Mouse (Mus musculus) liver, embryonic 13.5 days (tissue): ENCODE results near the gene Spen. TPM values are rescaled to one million over a fixed set of nuclear protein-coding genes. Genes with fewer than 3 reads are reported as not detected.

ENCODE experiments used
- ATAC-seq: fragments of 200-750 bp; cut with Nextera tagmentation; 2 replicates; pipeline ENCODE4 v1.8.0; 2017; ENCODE audit warnings: low read depth, mild to moderate bottlenecking, moderate number of reproducible peaks, moderate library complexity
- DNase-seq: peaks from one replicate; pipeline ENCODE4 v3.0.0; 2022
- H3K27ac ChIP-seq: fragments of 300-500 bp; sonication (generic); 2 replicates; pipeline ENCODE4 v1.5.1; 2015; ENCODE audit warnings: moderate library complexity, mild to moderate bottlenecking, inconsistent platforms
- H3K27me3 ChIP-seq: fragments of 300-500 bp; sonication (generic); 2 replicates; pipeline ENCODE4 v1.6.1; 2015; ENCODE audit warnings: mild to moderate bottlenecking, inconsistent platforms
- H3K36me3 ChIP-seq: fragments of 300-500 bp; sonication (generic); 2 replicates; pipeline ENCODE4 v1.6.1; 2015; ENCODE audit warnings: mild to moderate bottlenecking, inconsistent platforms
- H3K4me1 ChIP-seq: fragments of 300-500 bp; sonication (generic); replicated peaks from 2 replicates; pipeline ENCODE4 v1.6.1; 2015; ENCODE audit warnings: inconsistent platforms
- H3K4me2 ChIP-seq: fragments of 300-500 bp; sonication (generic); 2 replicates; pipeline ENCODE4 v1.6.1; 2015; ENCODE audit warnings: inconsistent platforms, mild to moderate bottlenecking, moderate library complexity
- H3K4me3 ChIP-seq: fragments of 300-500 bp; sonication (generic); replicated peaks from 2 replicates; pipeline ENCODE4 v1.5.1; 2015; ENCODE audit warnings: mild to moderate bottlenecking, inconsistent platforms
- H3K9ac ChIP-seq: fragments of 300-500 bp; sonication (generic); 2 replicates; pipeline ENCODE4 v1.6.1; 2015; ENCODE audit warnings: mild to moderate bottlenecking, inconsistent platforms
- H3K9me3 ChIP-seq: fragments of 300-500 bp; sonication (generic); replicated peaks from 2 replicates; pipeline ENCODE4 v1.6.1; 2016; ENCODE audit warnings: inconsistent platforms
- WGBS: fragments of 180-500 bp; shearing (Covaris S2); methylation state at CpG from one replicate; pipeline ENCODE4 v1.1.7; 2015; ENCODE audit not compliant: insufficient replicate concordance; 5-methylcytosine and 5-hydroxymethylcytosine counted together
- polyA plus RNA-seq: library from polyadenylated mRNA; unstranded; fragments of >200 nt; fragmentation: Nextera tagmentation; extraction: Ambion mirVana; gene quantifications from 2 replicates; pipeline ENCODE4 v1.2.1, GENCODE M21; 2015

The Spen gene
- polyA plus RNA-seq, 1 experiment from 2014 or later, result 4.2 TPM

DNA sequence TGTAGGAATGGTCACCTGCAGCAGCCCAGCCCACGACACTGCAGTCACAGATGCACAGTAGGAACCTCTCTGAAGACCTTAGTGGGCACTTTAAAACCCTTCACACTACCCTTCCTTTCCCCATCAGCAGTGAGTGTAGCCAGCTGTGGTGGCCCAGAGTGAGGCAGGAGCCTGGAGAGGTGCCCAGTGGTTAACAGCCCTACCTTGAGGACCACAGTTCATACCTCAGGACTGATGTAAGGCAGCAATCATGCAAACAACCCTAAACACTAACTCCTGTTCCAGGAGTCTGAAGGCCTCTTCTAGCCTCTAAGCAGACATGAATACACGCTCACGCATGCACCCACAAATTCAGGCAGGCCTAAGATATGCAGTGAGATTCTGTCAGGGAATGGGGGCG, 33.9 kb downstream of the Spen start:
- Histone ChIP-seq H3K9me3 (no peaks in the 10 kb centered on the region), H3K4me1 (peaks cover 30% of the 10 kb centered on the region), H3K27ac (no peak overlapping the region), H3K9ac (no peak overlapping the region), H3K27me3 (no peaks in the 10 kb centered on the region), H3K4me3 (no peak overlapping the region), H3K4me2 (no peak overlapping the region), H3K36me3 (peaks cover 6% of the 10 kb centered on the region; the same call in 1 of the 2 replicates)
- DNase-seq (no peak), ATAC-seq (no peak)
- WGBS, result 84% methylated on average over 4 of the region's 4 CpGs

DNA sequence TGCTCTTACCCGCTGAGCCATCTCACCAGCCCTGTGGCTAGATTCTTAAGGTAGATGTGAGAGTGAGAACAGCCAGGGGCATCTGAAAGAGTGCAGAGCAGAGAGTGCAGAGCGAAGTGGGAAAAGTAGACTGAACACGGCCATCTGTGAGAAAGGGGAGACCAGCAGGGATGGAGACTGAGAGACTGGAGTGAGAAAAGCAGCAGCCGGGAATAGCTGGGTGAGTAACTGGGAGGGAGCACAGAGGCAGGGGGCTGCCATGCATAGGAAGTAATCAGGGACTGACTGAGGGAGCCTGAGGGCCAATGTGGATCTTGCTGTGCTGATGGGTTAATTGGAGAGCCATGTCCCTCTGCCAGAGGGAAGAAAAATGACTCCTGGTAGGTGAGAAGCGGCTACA, 35.7 kb downstream of the Spen start:
- no peak overlapping the region for H3K4me2 ChIP-seq
- peaks cover 30% of the 10 kb centered on the region for H3K4me1 ChIP-seq
- DNase-seq (no peak), ATAC-seq (no peak)
- H3K4me3 ChIP-seq, result no peak overlapping the region
- H3K36me3 ChIP-seq, result peaks cover 6% of the 10 kb centered on the region; the same call in 1 of the 2 replicates
- no peaks in the 10 kb centered on the region for H3K9me3 ChIP-seq
- 85% methylated on average over 5 of the region's 5 CpGs for WGBS
- H3K27ac ChIP-seq, result no peak overlapping the region
- H3K27me3 ChIP-seq, result no peaks in the 10 kb centered on the region
- no peak overlapping the region for H3K9ac ChIP-seq

DNA sequence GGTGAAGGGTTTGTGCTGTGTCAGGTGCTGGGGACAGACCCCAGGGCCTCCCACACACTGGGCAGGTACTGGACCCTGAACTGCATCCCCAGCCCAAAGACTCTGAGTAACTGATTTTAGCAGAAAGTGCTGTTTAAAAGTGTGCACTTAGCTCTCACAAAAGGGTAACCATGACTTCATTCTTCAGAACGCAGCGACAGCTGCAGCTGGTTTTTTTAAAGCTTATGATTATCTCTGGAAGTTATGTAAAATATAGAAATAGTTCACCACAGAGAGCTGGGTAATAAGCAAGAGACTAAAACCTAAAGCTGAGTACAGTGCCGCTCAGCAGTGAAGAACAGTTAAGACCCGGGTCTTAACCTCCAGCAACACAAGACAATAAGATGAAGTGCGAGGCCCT, 37.3 kb downstream of the Spen start:
- peaks cover 9% of the 10 kb centered on the region; the same call in 1 of the 2 replicates for H3K36me3 ChIP-seq
- WGBS, result 80% methylated on average over 5 of the region's 5 CpGs
- no peaks in the 10 kb centered on the region for H3K27me3 ChIP-seq
- H3K9ac ChIP-seq, result 0 out of 2 replicates have a peak overlapping the region, but pooled peaks have one; percentile 26
- H3K27ac ChIP-seq, result no peak overlapping the region
- peaks cover 16% of the 10 kb centered on the region for H3K4me1 ChIP-seq
- ATAC-seq (no peak), DNase-seq (no peak)
- no peaks in the 10 kb centered on the region for H3K9me3 ChIP-seq
- no peak overlapping the region for H3K4me2 ChIP-seq
- no peak overlapping the region for H3K4me3 ChIP-seq

DNA sequence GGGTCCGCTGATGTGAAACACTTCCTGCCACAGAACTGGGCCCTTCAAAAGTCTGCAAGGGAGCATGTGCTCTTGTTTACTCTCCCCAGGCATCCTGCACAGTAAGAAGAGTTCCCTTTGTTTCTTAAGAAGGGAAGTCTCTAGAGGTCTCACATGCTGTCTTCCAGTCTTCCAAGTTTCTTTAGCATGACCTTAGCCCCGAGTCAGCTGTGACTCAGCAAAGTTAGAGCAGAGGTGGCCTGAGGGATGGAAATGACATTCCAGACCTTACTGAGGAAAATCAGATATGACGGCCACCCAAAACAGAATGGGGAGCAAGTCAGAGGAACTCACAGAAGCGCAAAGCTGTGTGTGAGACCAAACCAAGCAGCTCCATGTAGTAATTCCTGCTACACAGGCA, 37.8 kb downstream of the Spen start:
- Histone ChIP-seq H3K4me3 (no peak overlapping the region), H3K36me3 (peaks cover 12% of the 10 kb centered on the region), H3K4me2 (no peak overlapping the region), H3K9me3 (no peaks in the 10 kb centered on the region), H3K27ac (no peak overlapping the region), H3K9ac (0 out of 2 replicates have a peak overlapping the region, but pooled peaks have one; percentile 26), H3K27me3 (no peaks in the 10 kb centered on the region), H3K4me1 (peaks cover 13% of the 10 kb centered on the region)
- DNase-seq (no peak), ATAC-seq (no peak)
- 68% methylated on average over 4 of the region's 4 CpGs for WGBS

DNA sequence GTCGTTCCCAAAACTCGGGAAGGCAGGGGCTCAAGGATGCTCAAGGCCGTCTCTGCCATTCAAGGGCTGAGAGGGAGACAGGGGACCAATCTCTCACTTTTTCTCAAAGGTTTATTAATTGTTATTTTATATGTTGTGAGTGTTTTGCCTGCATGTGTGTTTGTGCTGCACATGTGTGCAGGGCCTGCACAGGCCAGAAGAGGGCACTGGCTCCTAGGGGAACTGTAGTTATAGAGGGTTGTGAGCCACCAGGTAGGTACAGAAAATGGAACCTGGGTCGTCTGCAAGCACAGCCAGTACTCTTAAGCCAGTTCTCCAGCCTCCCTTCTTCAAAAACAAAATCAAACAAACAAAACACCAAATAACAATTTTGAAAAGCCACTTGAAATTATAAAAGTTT, 49.7 kb downstream of the Spen start:
- Histone ChIP-seq H3K27me3 (no peaks in the 10 kb centered on the region), H3K27ac (no peak overlapping the region), H3K4me3 (no peak overlapping the region), H3K36me3 (peaks cover 99% of the 10 kb centered on the region), H3K4me1 (no peaks in the 10 kb centered on the region), H3K4me2 (no peak overlapping the region), H3K9ac (no peak overlapping the region), H3K9me3 (no peaks in the 10 kb centered on the region)
- ATAC-seq (no peak), DNase-seq (no peak)
- 86% methylated on average over 4 of the region's 4 CpGs for WGBS

DNA sequence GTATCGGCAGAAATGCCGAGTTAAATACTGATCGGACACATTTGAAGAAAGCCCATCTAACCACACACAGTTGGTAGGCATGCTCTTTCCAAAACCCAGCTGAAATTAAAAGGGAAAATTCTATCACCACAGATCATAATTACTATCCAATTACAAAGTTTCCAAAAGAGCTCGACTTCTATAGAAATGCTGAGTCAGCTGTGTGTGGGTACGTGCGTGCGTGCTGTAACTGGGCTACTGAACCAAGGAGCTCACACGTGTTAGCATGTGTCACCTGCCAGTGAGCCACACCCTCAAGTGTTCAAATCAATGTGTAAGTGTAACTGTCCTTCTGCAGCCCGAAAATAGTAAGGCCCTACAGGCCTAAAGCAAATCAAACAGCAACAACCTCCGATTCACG, 50.8 kb downstream of the Spen start:
- no peaks in the 10 kb centered on the region for H3K9me3 ChIP-seq
- H3K27me3 ChIP-seq, result no peaks in the 10 kb centered on the region
- H3K4me3 ChIP-seq, result no peak overlapping the region
- 88% methylated on average over 11 of the region's 11 CpGs for WGBS
- ATAC-seq, result no peak
- H3K4me1 ChIP-seq, result no peaks in the 10 kb centered on the region
- no peak overlapping the region for H3K9ac ChIP-seq
- no peak overlapping the region for H3K4me2 ChIP-seq
- DNase-seq, result no peak
- H3K27ac ChIP-seq, result no peak overlapping the region
- H3K36me3 ChIP-seq, result peaks cover 99% of the 10 kb centered on the region

DNA sequence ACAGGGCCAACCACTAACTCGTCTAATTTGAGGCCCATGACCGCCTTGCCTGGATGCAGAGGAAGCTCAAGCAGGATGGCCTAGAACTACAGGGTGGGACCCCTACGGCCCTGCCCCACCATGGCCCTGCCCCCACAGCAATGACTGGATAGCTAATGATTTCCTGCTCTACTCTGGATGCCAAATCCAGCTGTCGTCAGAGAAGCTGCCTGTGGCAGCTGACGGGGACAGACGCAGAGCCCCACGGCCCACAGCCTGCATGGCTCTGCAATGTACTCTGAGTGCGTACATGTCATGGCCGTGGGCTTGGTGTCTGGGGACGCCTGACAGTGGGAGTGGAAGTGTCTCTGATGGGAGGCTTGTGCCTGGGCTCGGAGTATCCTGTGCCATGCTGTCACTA, 54.3 kb downstream of the Spen start:
- Histone ChIP-seq H3K4me1 (no peaks in the 10 kb centered on the region), H3K9ac (no peak overlapping the region), H3K9me3 (peaks cover 5% of the 10 kb centered on the region), H3K36me3 (peaks cover 97% of the 10 kb centered on the region), H3K4me3 (no peak overlapping the region), H3K27me3 (no peaks in the 10 kb centered on the region), H3K4me2 (no peak overlapping the region), H3K27ac (no peak overlapping the region)
- no peak for DNase-seq
- ATAC-seq, result no peak
- 83% methylated on average over 11 of the region's 11 CpGs for WGBS

DNA sequence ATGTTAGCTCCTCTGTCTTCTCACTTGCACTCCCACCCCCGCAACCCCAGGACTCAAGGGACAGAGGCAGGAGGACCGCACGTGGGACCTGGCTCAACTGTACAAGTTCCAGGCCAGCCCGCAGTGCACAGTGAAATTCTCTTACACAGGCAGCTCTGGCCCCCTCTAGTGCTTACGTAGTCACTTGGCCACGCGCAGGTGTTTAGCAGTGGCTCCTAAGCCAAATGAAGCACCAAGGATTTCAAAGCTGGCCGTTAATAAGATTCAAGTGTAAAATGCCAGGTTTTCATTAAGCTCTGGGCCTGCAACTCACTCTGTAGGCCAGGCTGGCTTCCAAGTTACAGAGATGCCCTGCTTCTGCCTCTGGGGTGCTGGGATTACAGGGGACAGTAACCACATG, 59.0 kb downstream of the Spen start:
- Histone ChIP-seq H3K4me2 (no peak overlapping the region), H3K27ac (no peak overlapping the region), H3K4me3 (no peak overlapping the region), H3K9ac (no peak overlapping the region), H3K27me3 (no peaks in the 10 kb centered on the region), H3K36me3 (peaks cover 98% of the 10 kb centered on the region), H3K4me1 (no peaks in the 10 kb centered on the region), H3K9me3 (peaks cover 44% of the 10 kb centered on the region)
- WGBS, result 95% methylated on average over 8 of the region's 8 CpGs
- ATAC-seq, result no peak
- DNase-seq, result no peak

DNA sequence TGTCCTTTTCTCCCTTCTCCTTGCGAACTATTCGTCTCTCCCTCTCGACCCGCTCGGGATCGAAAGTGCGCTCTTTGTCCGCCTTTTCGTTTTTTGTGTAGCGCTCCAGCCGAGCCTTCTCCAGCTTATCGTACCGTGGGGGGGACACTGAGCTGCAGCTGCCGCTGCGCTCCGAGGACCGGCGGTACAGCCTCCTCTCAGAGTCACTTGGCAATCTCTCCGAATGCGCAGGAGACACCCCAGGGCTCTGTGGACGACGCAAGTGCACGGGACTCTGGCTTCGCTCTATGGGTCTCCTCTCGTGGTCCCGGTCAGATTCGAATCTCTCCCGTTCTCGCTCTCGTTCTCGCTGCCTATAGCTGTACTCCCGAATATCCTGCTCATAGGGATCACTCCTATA, 59.6 kb downstream of the Spen start:
- H3K4me3 ChIP-seq, result no peak overlapping the region
- H3K27ac ChIP-seq, result no peak overlapping the region
- DNase-seq, result no peak
- 0 out of 2 replicates have a peak, but pooled peaks cover 5% of the 10 kb centered on the region for H3K4me1 ChIP-seq
- no peak for ATAC-seq
- H3K9ac ChIP-seq, result no peak overlapping the region
- no peaks in the 10 kb centered on the region for H3K27me3 ChIP-seq
- peaks cover 45% of the 10 kb centered on the region for H3K9me3 ChIP-seq
- peaks cover 98% of the 10 kb centered on the region for H3K36me3 ChIP-seq
- 94% methylated on average over 32 of the region's 32 CpGs for WGBS
- no peak overlapping the region for H3K4me2 ChIP-seq

DNA sequence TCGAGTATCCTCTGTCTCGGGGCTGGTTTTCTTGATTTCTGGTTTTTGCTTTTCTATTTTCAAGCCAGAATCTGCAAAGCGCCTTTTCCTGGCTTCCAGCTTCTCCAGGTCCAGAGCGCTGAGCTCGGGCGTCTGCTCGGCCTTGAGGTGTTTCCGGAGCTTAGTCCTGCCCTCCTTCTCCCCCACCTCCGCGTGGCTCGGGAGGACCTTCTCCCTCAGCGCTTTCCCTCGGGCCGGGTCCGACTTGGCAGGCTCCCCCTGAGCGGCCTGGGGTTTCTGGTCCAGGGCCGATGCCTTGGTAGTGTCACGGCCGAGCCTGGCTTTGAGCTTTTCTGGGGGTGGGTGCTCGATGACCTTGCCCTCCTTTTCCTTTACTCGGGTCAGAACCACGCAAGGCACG, 60.2 kb downstream of the Spen start:
- peak overlapping the region; percentile 13; the same call in 1 of the 2 replicates for H3K27ac ChIP-seq
- ATAC-seq, result no peak
- H3K4me3 ChIP-seq, result no peak overlapping the region
- no peak for DNase-seq
- no peak overlapping the region for H3K9ac ChIP-seq
- peaks cover 46% of the 10 kb centered on the region for H3K9me3 ChIP-seq
- H3K4me1 ChIP-seq, result 0 out of 2 replicates have a peak, but pooled peaks cover 6% of the 10 kb centered on the region
- H3K36me3 ChIP-seq, result peaks cover 98% of the 10 kb centered on the region
- no peak overlapping the region for H3K4me2 ChIP-seq
- no peaks in the 10 kb centered on the region for H3K27me3 ChIP-seq
- 90% methylated on average over 23 of the region's 23 CpGs for WGBS

DNA sequence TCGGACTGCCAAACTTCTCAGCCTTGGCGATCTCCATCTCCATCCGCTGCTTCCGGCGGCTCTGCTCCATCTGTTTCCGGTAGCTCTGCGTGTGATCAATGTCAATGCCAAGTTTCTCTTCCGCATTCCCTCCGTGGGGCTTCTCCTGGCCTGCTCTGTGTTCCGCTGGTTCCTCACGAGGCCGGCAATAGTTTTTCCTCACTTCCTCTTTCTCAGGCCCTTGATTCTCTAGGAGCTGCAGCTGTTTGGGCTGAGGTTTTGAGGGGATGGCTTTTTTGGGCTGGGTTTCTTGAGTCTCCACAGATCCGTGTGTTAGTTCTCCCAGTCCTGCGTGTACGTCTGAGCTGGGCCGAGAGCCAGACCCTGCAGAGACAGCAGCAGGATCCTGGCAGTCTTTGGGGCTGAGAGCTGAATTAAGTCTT, 60.7 kb downstream of the Spen start:
- Histone ChIP-seq H3K27ac (no peak overlapping the region), H3K4me3 (no peak overlapping the region), H3K4me1 (0 out of 2 replicates have a peak, but pooled peaks cover 6% of the 10 kb centered on the region), H3K27me3 (no peaks in the 10 kb centered on the region), H3K9ac (no peak overlapping the region), H3K4me2 (no peak overlapping the region), H3K36me3 (peaks cover 98% of the 10 kb centered on the region), H3K9me3 (peaks cover 50% of the 10 kb centered on the region)
- ATAC-seq (no peak), DNase-seq (no peak)
- 63% methylated on average over 16 of the region's 16 CpGs for WGBS

DNA sequence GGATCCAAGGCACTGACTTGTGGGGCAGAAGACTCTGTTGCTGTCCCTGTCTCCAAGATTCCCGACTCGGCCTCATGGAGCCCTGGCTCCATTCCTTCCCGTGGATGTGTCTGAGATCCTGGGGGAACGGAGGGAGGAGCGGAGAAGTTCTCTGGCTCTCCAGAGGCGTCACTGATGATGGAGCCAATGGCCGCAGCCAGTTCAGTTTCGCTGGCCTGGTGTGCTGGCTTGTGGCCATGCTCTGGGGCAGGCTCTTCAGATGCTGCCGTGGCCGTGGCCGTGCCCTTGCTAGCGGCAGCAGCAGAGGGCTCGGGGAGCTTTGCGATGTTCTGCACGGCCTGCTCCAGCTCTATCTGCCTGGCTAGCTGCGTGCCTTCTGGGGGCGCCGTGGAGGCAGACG, 64.0 kb downstream of the Spen start:
- DNase-seq (no peak), ATAC-seq (no peak)
- peaks cover 100% of the 10 kb centered on the region for H3K36me3 ChIP-seq
- no peak overlapping the region for H3K27ac ChIP-seq
- H3K4me3 ChIP-seq, result no peak overlapping the region
- 0 out of 2 replicates have a peak, but pooled peaks cover 6% of the 10 kb centered on the region for H3K4me1 ChIP-seq
- H3K9ac ChIP-seq, result no peak overlapping the region
- no peak overlapping the region for H3K4me2 ChIP-seq
- peaks cover 57% of the 10 kb centered on the region for H3K9me3 ChIP-seq
- 92% methylated on average over 19 of the region's 19 CpGs for WGBS
- no peaks in the 10 kb centered on the region for H3K27me3 ChIP-seq
